Mouse (Mus musculus): Measurements from ENCODE around the gene Izumo3.

GRCm38 (mm10) chr4:92097386-92097785 is 49.6 kb downstream of the Izumo3 start:
- TF ChIP-seq POLR2A (IDR thresholded peaks at IDR 0.05; ENCODE audit: insufficient read depth, low read depth, low read length), result no peak
- no peak for TF ChIP-seq CTCF (IDR thresholded peaks at IDR 0.05)
- TF ChIP-seq EP300 (IDR thresholded peaks at IDR 0.05; ENCODE audit: insufficient read depth, low read depth, low read length), result no peak

All from heart, adult 2 months (tissue).